Mouse (Mus musculus) embryonic facial prominence, embryonic 12.5 days (tissue): Measurements from ENCODE around the gene Smoc2. TPM values are rescaled to one million over a fixed set of nuclear protein-coding genes. Genes with fewer than 3 reads are reported as not detected.

ENCODE experiments used
- ATAC-seq: fragments of 200-750 bp; cut with Nextera tagmentation; 2 replicates; pipeline ENCODE4 v1.8.0; 2017; ENCODE audit not compliant: insufficient number of reproducible peaks, insufficient read depth, low FRiP score, low TSS enrichment
- H3K27ac ChIP-seq: fragments of 300-500 bp; sonication (generic); 2 replicates; pipeline ENCODE4 v1.5.1; 2016; ENCODE audit warnings: mild to moderate bottlenecking
- H3K27me3 ChIP-seq: fragments of 300-500 bp; sonication (generic); 2 replicates; pipeline ENCODE4 v1.6.1; 2016; ENCODE audit warnings: mild to moderate bottlenecking, moderate library complexity
- H3K36me3 ChIP-seq: fragments of 300-500 bp; sonication (generic); 2 replicates; pipeline ENCODE4 v1.6.1; 2016; ENCODE audit warnings: mild to moderate bottlenecking
- H3K4me1 ChIP-seq: fragments of 300-500 bp; sonication (generic); 2 replicates; pipeline ENCODE4 v1.6.1; 2016
- H3K4me2 ChIP-seq: fragments of 300-500 bp; sonication (generic); replicated peaks from 2 replicates; pipeline ENCODE4 v1.6.1; 2016; ENCODE audit warnings: mild to moderate bottlenecking, moderate library complexity
- H3K4me3 ChIP-seq: fragments of 300-500 bp; sonication (generic); 2 replicates; pipeline ENCODE4 v1.5.1; 2016; ENCODE audit warnings: mild to moderate bottlenecking
- H3K9ac ChIP-seq: fragments of 300-500 bp; sonication (generic); 2 replicates; pipeline ENCODE4 v1.6.1; 2016; ENCODE audit warnings: mild to moderate bottlenecking, moderate library complexity
- H3K9me3 ChIP-seq: fragments of 300-500 bp; sonication (generic); 2 replicates; pipeline ENCODE4 v1.6.1; 2016; ENCODE audit warnings: mild to moderate bottlenecking, moderate library complexity
- WGBS: fragments of 180-500 bp; shearing (Covaris S2); methylation state at CpG from one replicate; pipeline ENCODE4 v1.1.7; 2016; 5-methylcytosine and 5-hydroxymethylcytosine counted together
- polyA plus RNA-seq: library from polyadenylated mRNA; unstranded; fragments of >200 nt; fragmentation: Nextera tagmentation; extraction: Ambion mirVana; gene quantifications from 2 replicates; pipeline ENCODE4 v1.2.1, GENCODE M21; 2016

Smoc2 gene
- polyA plus RNA-seq, 1 experiment from 2014 or later, result 128 TPM

DNA sequence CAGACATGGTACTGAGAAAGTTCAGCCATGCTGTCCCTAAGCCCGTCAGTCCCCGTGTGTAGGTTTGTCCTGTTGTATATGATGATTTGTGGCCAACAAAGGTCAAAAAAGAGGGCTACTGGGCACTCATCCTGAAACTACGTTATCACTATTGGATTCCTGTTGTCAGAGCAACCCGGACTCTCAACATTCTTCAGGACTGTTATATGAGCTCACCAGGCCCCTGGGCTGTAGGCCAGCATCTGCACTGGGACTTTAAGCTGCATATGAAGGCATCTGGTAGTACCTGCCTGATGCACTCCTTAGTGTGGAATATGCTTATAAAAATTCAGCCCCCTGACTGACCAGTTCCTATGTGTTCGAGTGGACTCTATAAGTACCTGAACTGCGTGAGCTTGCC, 105.7 kb downstream of the Smoc2 start:
- Histone ChIP-seq H3K9ac (no peak overlapping the region), H3K27me3 (0 out of 2 replicates have a peak, but pooled peaks cover 2% of the 10 kb centered on the region), H3K4me2 (no peak overlapping the region), H3K9me3 (no peaks in the 10 kb centered on the region), H3K4me3 (no peak overlapping the region), H3K4me1 (peaks cover 8% of the 10 kb centered on the region), H3K36me3 (no peaks in the 10 kb centered on the region), H3K27ac (no peak overlapping the region)
- WGBS, result 82% methylated on average over 6 of the region's 6 CpGs
- no peak for ATAC-seq

DNA sequence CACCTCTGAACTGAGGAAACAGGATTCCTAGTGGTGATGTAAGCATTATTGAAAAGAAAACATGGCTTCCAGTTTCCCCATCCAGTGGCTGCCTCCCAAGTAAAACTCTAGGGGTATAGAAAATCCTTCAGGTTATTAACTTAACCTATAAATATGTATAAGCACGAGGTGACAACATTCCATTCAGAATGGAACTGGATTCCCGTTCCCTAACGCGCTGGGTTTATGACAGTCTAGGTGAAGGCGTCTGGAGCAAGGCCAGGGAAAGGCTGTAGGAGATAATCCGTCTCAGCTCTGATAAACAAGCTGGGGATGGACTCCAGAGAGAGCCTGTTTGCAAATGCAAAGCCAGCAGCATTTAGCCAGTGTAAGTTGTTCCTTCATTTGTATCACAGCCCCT, 108.0 kb downstream of the Smoc2 start:
- ATAC-seq, result no peak
- Histone ChIP-seq H3K4me3 (no peak overlapping the region), H3K9ac (no peak overlapping the region), H3K27ac (no peak overlapping the region), H3K36me3 (no peaks in the 10 kb centered on the region), H3K27me3 (0 out of 2 replicates have a peak, but pooled peaks cover 2% of the 10 kb centered on the region), H3K4me1 (0 out of 2 replicates have a peak, but pooled peaks cover 1% of the 10 kb centered on the region), H3K4me2 (no peak overlapping the region), H3K9me3 (no peaks in the 10 kb centered on the region)
- WGBS, result 68% methylated on average over 6 of the region's 6 CpGs

DNA sequence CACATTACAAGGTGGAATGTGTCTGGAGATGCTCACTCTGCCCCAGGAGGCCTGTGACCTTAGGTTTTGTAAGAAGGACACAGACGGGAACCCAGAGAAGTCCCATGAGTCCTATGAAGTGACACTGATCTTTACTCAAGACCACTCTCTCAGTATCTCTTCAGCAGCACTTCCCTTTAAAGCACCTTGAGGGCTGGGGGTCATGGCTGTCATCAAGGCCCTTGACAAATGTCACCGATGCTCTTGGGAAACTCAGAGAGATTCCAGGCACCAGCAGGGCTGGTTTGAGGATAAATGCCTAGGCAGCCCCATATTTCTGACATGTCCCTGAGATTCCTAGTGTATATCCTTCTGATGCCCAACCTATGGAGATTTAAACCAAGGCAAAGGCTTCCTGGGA, 113.1 kb downstream of the Smoc2 start:
- H3K9me3 ChIP-seq, result no peaks in the 10 kb centered on the region
- no peak for ATAC-seq
- no peak overlapping the region for H3K27ac ChIP-seq
- no peak overlapping the region for H3K4me3 ChIP-seq
- 0 out of 2 replicates have a peak, but pooled peaks cover 2% of the 10 kb centered on the region for H3K36me3 ChIP-seq
- no peak overlapping the region for H3K4me2 ChIP-seq
- no peak overlapping the region for H3K9ac ChIP-seq
- H3K27me3 ChIP-seq, result no peaks in the 10 kb centered on the region
- WGBS, result 66% methylated on average over 2 of the region's 2 CpGs
- H3K4me1 ChIP-seq, result peaks cover 13% of the 10 kb centered on the region

DNA sequence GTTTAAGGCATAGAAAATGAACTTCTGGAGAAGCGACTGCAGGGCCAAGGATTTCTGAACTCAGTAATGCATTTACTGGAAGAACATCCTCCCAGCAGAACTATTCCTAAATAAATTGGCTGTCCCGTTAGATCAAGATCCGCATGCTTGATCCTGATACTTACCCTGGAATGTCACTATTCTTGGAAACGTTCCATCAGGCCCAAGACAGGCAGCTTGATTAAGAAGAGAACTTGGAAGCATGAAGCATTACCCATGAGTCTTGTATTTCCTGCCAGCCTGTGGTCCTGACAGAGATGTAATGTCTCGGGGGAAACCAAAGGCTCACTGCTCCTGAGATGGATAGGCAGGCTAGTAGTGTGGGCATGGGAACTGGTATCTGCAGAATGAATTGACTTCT, 115.6 kb downstream of the Smoc2 start:
- Histone ChIP-seq H3K4me3 (no peak overlapping the region), H3K9me3 (no peaks in the 10 kb centered on the region), H3K4me1 (peaks cover 13% of the 10 kb centered on the region), H3K36me3 (0 out of 2 replicates have a peak, but pooled peaks cover 2% of the 10 kb centered on the region), H3K27me3 (no peaks in the 10 kb centered on the region), H3K4me2 (no peak overlapping the region), H3K9ac (no peak overlapping the region), H3K27ac (no peak overlapping the region)
- no peak for ATAC-seq
- whole genome bisulfite sequencing, result 71% methylated on average over 5 of the region's 5 CpGs

DNA sequence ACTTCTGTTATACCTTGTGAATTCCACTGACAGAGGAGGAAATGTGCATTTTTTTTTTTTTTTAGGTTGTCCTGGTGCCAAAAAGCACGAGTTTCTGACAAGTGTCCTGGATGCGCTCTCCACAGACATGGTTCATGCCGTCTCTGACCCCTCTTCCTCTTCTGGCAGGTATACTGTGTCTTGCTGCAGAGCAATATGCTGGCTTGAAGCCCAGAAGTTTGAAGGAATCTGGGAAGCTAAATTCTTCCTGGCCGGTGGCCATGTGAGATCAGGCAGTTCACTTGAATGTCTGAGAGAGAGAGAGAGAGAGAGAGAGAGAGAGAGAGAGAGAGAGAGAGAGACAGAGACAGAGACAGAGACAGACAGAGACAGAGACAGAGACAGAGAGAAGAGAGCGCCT, 118.2 kb downstream of the Smoc2 start:
- 0 out of 2 replicates have a peak, but pooled peaks cover 2% of the 10 kb centered on the region for H3K36me3 ChIP-seq
- H3K4me3 ChIP-seq, result no peak overlapping the region
- no peak overlapping the region for H3K9ac ChIP-seq
- no peaks in the 10 kb centered on the region for H3K9me3 ChIP-seq
- H3K4me1 ChIP-seq, result peaks cover 20% of the 10 kb centered on the region
- H3K27me3 ChIP-seq, result no peaks in the 10 kb centered on the region
- 58% methylated on average over 5 of the region's 5 CpGs for WGBS
- peak; percentile 65 for ATAC-seq
- 0 out of 2 replicates have a peak overlapping the region, but pooled peaks have one; percentile 19 for H3K27ac ChIP-seq
- no peak overlapping the region for H3K4me2 ChIP-seq

DNA sequence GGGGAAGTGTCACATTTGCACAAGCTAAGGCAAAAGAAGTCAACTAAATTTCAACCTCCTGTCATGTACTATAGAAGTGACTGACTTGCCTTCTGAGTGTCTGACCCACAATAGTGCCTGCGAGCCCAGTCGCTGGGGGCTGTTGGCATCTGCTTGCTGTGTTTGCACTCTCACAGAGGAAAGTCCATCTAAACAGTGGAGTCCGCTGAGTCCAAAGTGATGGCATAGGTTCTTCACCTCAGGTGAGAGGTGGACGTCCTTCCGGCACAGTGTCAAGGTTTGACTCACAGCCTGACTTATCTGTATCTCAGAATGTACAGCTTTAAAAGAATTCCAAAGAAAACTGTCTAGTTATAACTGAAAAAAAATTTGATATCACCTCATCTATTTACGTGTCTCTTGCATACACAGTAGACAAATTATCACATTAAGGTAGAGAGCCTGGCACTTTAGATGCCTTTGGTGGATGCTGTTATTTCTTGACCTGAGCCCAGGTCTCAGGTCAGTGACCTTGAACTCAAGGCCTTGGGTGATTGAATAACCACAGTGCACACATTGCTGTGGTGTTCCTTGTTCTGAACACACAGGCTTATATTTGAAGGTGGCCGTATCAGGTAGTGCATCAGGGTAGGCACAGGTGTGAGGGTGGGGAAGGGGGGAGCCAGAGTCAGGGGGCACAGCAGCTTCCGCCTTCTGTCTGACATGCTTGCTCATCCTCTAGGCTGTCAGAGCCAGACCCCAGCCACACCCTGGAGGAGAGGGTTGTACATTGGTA, 119.5 kb downstream of the Smoc2 start:
- Histone ChIP-seq H3K4me3 (no peak overlapping the region), H3K9me3 (no peaks in the 10 kb centered on the region), H3K36me3 (0 out of 2 replicates have a peak, but pooled peaks cover 2% of the 10 kb centered on the region), H3K9ac (no peak overlapping the region), H3K4me1 (peaks cover 22% of the 10 kb centered on the region), H3K4me2 (no peak overlapping the region), H3K27me3 (no peaks in the 10 kb centered on the region), H3K27ac (no peak overlapping the region)
- no peak for ATAC-seq
- WGBS, result 87% methylated on average over 8 of the region's 8 CpGs

DNA sequence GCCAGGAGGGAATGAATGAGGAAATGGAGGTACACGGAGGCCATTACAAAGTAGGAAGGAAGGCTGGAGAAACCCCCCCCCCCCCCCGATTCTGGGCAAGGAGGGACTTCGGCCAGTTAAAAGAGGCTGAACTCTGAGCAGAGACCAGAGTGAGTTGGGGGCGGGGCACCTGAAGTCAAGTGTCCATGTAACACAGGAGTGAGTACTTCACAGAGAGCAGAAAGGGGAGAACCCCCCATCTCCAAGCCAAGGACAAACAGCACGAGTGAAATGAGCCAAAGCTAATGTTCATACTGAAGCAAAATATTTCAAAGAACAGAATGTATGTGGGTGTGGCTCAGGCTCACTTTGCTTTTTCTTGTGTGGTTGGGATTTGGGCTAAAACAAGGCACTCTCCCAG, 121.7 kb downstream of the Smoc2 start:
- no peaks in the 10 kb centered on the region for H3K36me3 ChIP-seq
- H3K27ac ChIP-seq, result no peak overlapping the region
- H3K27me3 ChIP-seq, result no peaks in the 10 kb centered on the region
- no peak overlapping the region for H3K4me2 ChIP-seq
- peaks cover 20% of the 10 kb centered on the region for H3K4me1 ChIP-seq
- H3K9ac ChIP-seq, result no peak overlapping the region
- H3K4me3 ChIP-seq, result no peak overlapping the region
- 69% methylated on average over 5 of the region's 5 CpGs for WGBS
- no peaks in the 10 kb centered on the region for H3K9me3 ChIP-seq
- ATAC-seq, result no peak

DNA sequence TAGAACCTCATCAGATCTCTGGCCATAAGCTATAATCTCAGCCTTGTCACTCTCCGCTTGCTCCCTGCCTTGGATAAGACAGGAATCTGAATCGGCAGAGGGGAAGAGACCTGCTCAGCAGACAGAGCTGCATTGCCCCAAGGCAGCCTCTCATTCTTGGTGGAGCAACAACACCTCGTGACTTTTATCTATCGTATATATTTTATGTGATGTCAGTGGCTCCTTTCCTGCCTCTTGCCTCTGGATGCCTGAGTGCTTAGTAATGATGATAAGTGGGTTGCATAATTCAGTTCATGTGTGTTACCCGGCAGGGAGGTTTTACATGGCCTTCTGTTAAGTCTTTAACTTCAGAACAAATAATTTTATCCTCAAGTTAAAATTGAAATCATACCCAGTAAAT, 128.6 kb downstream of the Smoc2 start:
- H3K9ac ChIP-seq, result no peak overlapping the region
- WGBS, result 58% methylated on average over 5 of the region's 5 CpGs
- no peak for ATAC-seq

DNA sequence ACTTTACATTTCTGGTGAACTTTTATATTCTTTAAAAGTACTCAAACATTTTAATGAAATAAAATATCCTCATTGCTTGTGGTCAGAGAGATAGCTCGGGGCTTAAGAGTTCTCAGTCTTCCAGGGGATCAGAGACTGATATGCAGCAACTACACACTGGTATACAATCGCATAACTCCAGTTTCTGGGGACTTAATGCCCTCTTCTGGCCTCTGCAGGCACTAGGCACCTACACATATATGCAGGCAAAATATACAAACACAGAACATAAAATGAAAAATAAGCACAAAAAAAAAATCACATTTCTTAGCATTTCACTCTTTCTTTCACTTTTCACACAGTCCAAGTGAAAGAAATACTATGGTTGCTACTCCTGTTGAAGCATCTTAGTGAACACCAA, 133.2 kb downstream of the Smoc2 start:
- H3K27me3 ChIP-seq, result no peaks in the 10 kb centered on the region
- WGBS, result 83% methylated on average over 2 of the region's 2 CpGs

More for the DNA sequence above, 128.6 kb downstream of the Smoc2 start:
- H3K4me1 ChIP-seq, result peaks cover 6% of the 10 kb centered on the region; the same call in 1 of the 2 replicates
- H3K27me3 ChIP-seq, result no peaks in the 10 kb centered on the region
- no peak overlapping the region for H3K4me2 ChIP-seq
- H3K27ac ChIP-seq, result no peak overlapping the region
- no peaks in the 10 kb centered on the region for H3K36me3 ChIP-seq
- no peaks in the 10 kb centered on the region for H3K9me3 ChIP-seq
- no peak overlapping the region for H3K4me3 ChIP-seq

DNA sequence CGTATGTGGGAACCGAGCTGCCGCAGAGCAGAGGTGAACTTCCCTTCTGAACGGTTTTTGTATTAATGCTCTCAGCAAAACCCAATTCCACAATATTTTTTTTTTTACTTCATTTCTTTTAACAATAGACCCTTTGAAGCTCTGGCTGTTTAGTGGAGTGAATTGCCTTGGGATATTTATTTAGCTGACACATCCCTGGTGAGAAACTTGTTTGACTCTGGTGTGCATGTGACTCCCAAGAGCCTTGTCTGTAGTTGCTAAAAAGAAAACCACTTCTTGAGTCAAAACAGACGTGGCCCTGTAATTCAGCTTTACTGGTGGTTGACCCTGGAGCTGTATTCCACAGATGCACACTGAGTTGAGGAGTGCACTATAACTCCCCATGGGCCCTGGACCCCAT, 135.2 kb downstream of the Smoc2 start:
- H3K27ac ChIP-seq, result no peak overlapping the region
- no peak overlapping the region for H3K9ac ChIP-seq
- no peaks in the 10 kb centered on the region for H3K4me1 ChIP-seq
- no peak overlapping the region for H3K4me2 ChIP-seq
- H3K27me3 ChIP-seq, result no peaks in the 10 kb centered on the region
- 29% methylated on average over 5 of the region's 5 CpGs for whole genome bisulfite sequencing
- no peak for ATAC-seq
- H3K36me3 ChIP-seq, result no peaks in the 10 kb centered on the region
- H3K4me3 ChIP-seq, result no peak overlapping the region
- no peaks in the 10 kb centered on the region for H3K9me3 ChIP-seq

More for the DNA sequence above, 133.2 kb downstream of the Smoc2 start:
- H3K4me2 ChIP-seq, result no peak overlapping the region
- H3K4me1 ChIP-seq, result peaks cover 4% of the 10 kb centered on the region; the same call in 1 of the 2 replicates
- no peak overlapping the region for H3K4me3 ChIP-seq
- no peaks in the 10 kb centered on the region for H3K36me3 ChIP-seq
- no peak for ATAC-seq
- H3K9me3 ChIP-seq, result no peaks in the 10 kb centered on the region
- no peak overlapping the region for H3K27ac ChIP-seq
- H3K9ac ChIP-seq, result no peak overlapping the region

DNA sequence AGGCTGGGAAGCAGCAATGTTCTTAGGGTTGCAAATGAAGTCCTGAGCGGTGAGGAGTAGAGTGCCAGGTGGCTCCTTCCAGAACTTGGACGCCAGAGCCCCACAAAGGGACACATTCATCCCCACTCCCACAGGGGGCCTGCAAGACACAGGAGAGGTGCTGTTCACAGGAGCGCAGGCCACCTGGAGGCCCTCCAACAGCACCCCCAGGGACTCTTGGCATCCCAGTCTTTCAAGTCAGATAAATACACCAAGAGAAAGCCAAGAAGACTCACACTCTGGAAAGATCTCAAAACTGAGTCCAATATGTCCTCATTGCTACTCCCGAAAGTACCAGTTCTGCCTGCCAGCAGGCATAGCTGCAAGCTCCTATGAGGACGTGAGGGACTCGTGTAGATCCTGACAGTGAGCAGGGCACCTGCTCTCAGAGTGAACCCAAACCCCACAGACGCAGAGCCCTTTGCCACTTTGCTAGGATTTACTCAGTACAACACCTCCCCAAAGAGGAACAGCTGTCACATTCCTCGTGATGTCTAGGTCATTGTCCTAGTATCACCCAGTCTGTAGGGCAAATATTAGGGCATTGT, 141.2 kb downstream of the Smoc2 start:
- Histone ChIP-seq H3K4me2 (no peak overlapping the region), H3K27me3 (no peaks in the 10 kb centered on the region), H3K4me3 (no peak overlapping the region), H3K4me1 (no peaks in the 10 kb centered on the region), H3K36me3 (no peaks in the 10 kb centered on the region), H3K9ac (no peak overlapping the region), H3K27ac (no peak overlapping the region), H3K9me3 (no peaks in the 10 kb centered on the region)
- 46% methylated on average over 8 of the region's 8 CpGs for WGBS
- ATAC-seq, result no peak

DNA sequence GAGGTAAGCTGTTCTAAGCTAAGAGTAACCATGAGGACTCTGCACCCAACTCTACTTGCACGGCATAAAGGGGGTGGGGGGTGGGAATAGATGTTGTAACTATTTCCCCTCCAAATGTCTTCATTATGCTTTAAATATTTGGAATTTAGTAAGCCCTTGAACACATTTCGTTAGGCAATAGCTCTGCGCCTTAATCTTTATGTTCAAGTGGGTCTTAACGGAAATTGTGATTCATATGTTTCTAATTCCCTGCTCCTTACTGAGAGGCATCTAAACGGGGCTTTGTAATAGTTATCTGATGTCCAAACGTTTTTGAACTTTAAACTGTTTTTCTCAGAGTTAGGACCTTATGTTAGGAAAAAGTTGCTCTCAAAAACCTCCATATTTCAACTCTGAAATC, 147.2 kb downstream of the Smoc2 start:
- WGBS, result 31% methylated on average over 6 of the region's 6 CpGs
- peak overlapping the region; percentile 55; the same call in 1 of the 2 replicates for H3K27ac ChIP-seq
- H3K4me3 ChIP-seq, result no peak overlapping the region
- ATAC-seq, result no peak
- H3K27me3 ChIP-seq, result no peaks in the 10 kb centered on the region
- no peak overlapping the region for H3K4me2 ChIP-seq
- no peaks in the 10 kb centered on the region for H3K9me3 ChIP-seq
- no peaks in the 10 kb centered on the region for H3K36me3 ChIP-seq
- peaks cover 10% of the 10 kb centered on the region; the same call in 1 of the 2 replicates for H3K4me1 ChIP-seq
- no peak overlapping the region for H3K9ac ChIP-seq
